Mouse (Mus musculus) ovary, postnatal 36 days (tissue): ENCODE measurements around the gene Olfr1228.

ENCODE experiments used
- DNase-seq: peaks from one replicate; pipeline ENCODE4 v3.0.0; 2022; ENCODE audit warnings: low spot score, mixed read lengths

The Olfr1228 gene

DNA sequence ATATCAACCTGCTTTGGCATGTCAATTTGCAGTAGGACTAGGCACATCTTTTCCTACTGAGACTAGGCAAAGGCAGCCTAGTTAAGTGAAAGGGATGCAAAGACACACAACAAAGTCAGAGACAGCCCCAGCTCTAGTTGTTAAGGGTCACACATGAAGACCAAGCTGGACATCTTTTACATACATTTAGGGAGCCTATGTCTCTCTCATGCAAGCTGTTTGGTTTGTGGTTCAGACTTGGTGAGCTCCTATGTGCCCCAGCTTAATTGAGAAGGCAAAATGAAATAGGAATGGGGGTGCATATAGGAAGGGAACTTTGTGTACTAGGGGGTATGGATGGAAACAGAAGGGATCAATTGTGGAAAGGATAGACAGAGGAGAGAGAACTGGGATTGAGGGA, at the start of gene Olfr1228:
Olfr1228 (minus strand) TSS at position 101 of the 400 bp plus-strand sequence.
- DNase-seq, result no peak

DNA sequence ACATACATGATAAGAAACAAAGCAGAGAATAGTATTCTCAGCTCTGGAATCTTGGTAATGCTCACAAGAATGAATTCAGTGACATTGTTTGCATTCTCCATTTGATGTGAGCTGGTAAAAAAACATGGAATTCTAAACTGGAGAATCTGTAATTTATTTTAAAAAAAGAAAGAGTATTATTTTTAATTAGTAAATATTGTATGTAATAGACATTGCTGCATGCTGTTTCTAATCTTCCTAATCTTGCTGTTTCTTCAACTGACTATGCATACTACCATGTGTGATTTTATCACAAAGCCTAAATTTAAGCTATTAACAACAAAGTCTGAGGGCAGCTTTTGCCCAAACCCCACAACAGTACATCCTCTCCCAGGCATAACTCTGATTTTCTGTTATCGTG, 43.3 kb upstream of the Olfr1228 start, which contains the start of gene Olfr1230:
Olfr1230 (minus strand) TSS at position 101 of the 400 bp plus-strand sequence.
- no peak for DNase-seq

DNA sequence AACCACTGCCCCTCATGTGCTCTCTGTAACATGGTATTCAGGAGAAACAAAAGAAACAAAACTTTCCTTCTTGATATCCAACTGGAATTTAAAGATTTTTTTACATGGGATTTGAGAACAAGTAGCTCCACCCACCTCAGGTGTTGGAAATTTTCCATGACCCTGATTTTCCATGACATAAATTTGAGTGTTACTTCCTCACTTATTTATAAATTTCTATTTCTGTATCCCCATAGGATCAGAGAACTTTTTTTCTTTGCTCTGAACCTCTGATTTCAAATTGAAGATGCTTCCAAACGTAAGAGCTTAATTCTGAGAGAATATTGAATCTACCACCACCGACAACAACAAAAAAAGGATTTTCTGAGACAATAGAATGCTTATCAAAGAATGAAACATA, 34.1 kb upstream of the Olfr1228 start, which contains the start of gene Olfr1229:
Olfr1229 (minus strand) TSS at position 101 of the 400 bp plus-strand sequence.
- no peak for DNase-seq

DNA sequence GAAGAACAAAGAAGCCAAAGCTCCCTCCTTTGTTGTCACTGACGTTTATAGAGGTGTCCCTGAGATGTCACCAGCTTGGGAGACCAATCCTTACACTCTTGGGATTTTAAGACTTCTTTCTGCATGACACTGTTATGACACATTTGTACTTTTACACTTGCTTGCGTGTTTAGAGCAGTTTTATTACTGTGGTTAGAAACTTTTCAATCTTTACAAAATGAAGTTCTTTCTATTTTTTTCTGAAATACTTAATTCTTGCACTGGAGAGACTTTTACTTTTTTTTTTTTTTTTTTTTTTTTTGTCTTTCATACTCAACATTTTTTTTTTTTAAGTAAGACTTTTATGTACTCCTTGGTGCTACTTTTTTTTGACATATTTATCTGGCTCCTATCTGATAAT, 53.9 kb downstream of the Olfr1228 start, which contains the start of gene Olfr1226:
Olfr1226 (minus strand) TSS at position 101 of the 400 bp plus-strand sequence.
- no peak for DNase-seq
